Mouse (Mus musculus) olfactory bulb, adult 2 months (tissue): Measurements from ENCODE around the gene Kcnj9. TPM values are rescaled to one million over a fixed set of nuclear protein-coding genes. Genes with fewer than 3 reads are reported as not detected.
A peak's percentile ranks its signal among the peaks of the same experiment; 100 is the strongest.

Experiments
- H3K27ac ChIP-seq: fragments of 200-500 bp; 2 replicates; pipeline ENCODE4 v1.5.1; 2012; ENCODE audit warnings: low read depth, low read length; ENCODE audit not compliant: insufficient read depth
- H3K4me1 ChIP-seq: fragments of 200-500 bp; 2 replicates; pipeline ENCODE4 v1.6.1; 2012; ENCODE audit warnings: low read length; ENCODE audit not compliant: control insufficient read depth, insufficient read depth
- H3K4me3 ChIP-seq: fragments of 200-500 bp; 2 replicates; pipeline ENCODE4 v1.5.1; 2012; ENCODE audit warnings: mild to moderate bottlenecking, low read depth, low read length, moderate library complexity; ENCODE audit not compliant: insufficient read depth
- CTCF ChIP-seq: fragments of 200-500 bp; IDR thresholded peaks from 2 replicates; pipeline ENCODE4 v1.5.1; 2012; ENCODE audit warnings: low read depth, mild to moderate bottlenecking, low read length, moderate library complexity; ENCODE audit not compliant: insufficient read depth
- POLR2A ChIP-seq: fragments of 200-500 bp; IDR thresholded peaks from 2 replicates; pipeline ENCODE4 v1.6.1; 2012; ENCODE audit warnings: mild to moderate bottlenecking, low read depth, low read length, moderate library complexity; ENCODE audit not compliant: insufficient read depth
- WGBS: fragments of 180-500 bp; shearing (Covaris S2); methylation state at CpG from one replicate; pipeline ENCODE4 v1.1.7; 2018; 5-methylcytosine and 5-hydroxymethylcytosine counted together
- polyA plus RNA-seq: library from polyadenylated mRNA; stranded (reverse); fragments of >200 nt; gene quantifications from 2 replicates; pipeline ENCODE4 v1.2.4, GENCODE M21; 2012; ENCODE audit warnings: low replicate concordance; ENCODE audit not compliant: missing spikeins, insufficient read depth, insufficient read length

The Kcnj9 gene
- polyA plus RNA-seq, 1 experiment, result not detected

DNA sequence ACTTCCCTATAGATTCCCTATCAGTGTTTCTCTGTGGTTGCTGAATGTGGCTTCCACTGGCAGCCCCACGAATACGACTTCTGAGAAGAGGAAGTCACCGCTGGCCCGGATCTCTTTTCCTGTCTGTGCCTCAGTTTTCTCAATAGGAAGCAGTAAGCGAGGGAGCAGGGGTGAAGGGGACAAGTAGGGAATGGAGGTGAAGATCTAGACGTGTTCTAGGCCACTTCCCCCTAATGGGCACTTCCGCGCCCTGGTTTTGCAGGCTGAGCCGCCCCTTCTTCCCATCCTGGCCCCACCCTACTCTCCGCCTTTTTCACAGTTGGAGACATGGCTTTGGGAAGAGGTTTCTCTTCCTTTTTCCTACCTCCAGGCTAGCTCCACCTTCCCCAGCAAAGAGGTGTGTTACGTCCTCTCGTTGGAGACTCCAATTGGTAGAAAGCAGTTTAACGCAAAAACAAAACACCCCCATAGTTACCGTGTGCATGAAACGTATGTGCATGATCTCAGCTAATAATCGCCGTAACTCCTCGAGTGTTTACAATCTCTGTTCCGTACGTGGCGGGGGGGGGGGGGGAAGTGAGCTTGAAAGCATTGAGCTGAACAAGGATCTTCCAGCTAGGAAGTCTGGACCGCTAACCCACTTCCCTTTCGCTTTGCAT is 17.7 kb downstream of the Kcnj9 start:
- peak overlapping the region; percentile 81 for H3K4me3 ChIP-seq
- TF ChIP-seq CTCF (no peak), POLR2A (0 out of 2 replicates have a peak, but pooled peaks have one; percentile 13)
- H3K4me1 ChIP-seq, result peaks cover 45% of the 10 kb centered on the region
- 19% methylated on average over 23 of the region's 23 CpGs for WGBS
- H3K27ac ChIP-seq, result peak overlapping the region; percentile 96

DNA sequence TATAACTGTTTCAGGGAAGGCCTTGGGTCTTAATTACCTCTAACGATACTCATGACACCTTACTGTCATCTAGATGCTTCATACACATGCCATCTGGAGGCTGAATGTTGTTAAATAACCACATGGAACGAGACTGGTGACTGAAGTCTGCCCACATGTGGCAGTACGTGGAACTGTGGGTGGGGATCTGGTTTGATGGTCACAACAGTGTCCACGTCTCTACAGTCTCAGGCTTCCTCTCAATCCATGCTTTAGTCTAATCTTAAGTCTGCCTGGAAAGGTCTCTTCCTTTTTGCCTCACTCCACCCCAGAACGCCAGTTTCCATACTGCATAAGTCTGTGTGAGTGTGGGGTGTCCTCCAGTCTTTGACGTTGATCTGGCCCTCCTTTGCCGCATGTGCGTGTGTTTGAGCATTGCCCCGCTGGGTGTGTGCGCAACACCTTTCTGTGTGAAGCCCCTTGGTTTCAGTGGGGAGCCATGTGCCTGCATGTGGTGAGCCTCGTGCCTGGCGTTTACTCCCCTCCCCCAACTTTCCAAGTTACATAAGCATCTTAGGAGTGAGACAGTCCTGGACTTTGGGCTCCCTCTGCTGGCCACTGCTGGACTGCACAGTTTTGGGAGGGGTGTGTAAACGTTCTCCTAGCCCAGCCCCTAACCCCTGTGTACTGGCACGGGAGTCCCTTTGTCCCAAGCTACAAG is 19.3 kb downstream of the Kcnj9 start:
- H3K4me1 ChIP-seq, result peaks cover 41% of the 10 kb centered on the region
- peak overlapping the region; percentile 19 for H3K4me3 ChIP-seq
- H3K27ac ChIP-seq, result peak overlapping the region; percentile 98
- under 1% methylated on average over 14 of the region's 14 CpGs for WGBS
- peak; percentile 75 for TF ChIP-seq CTCF
- TF ChIP-seq POLR2A, result no peak

DNA sequence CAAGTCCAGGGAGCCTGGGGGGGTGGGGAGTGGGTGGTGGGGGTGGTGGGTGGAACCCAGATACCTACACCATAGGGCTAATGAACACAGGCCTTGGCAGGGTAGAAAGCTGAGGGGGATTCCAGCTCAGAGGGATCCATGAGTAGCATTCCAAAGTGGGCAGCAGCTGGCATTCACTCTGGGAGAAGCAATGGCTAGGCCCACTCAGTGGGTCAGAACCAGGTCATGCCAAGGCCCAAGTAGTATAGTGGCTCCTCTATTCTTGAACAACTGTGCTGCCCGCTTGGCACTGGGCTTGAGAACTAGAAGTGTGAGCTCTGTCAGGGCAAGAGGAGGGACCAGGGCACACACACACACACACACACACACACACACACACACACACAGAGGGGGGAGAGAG is 20.7 kb downstream of the Kcnj9 start:
- H3K27ac ChIP-seq, result no peak overlapping the region

DNA sequence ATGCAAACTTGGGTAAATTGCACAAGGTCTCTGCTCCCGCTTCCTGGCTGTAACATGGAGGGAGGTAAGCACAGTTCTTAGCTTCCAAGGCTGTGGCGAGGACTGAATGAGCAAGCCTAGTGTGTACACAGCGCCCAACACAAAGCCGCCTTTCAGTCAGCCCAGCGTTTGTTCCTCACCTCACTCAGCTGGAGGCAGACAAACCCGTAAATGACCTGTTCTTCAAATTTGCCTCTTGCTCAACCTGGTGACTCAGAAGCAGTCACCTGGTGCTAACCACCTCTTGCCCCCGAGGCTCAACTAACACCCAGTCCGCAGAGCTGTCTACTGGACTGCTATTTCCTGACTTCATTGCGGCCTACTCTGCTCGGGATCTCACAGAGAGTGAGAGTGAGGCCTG is 21.2 kb downstream of the Kcnj9 start:
- TF ChIP-seq CTCF (no peak), POLR2A (no peak)
- H3K27ac ChIP-seq, result peak overlapping the region; percentile 42; the same call in 1 of the 2 replicates
- no peak overlapping the region for H3K4me3 ChIP-seq
- 61% methylated on average over 10 of the region's 10 CpGs for WGBS
- H3K4me1 ChIP-seq, result peaks cover 27% of the 10 kb centered on the region

More for the DNA sequence above, 20.7 kb downstream of the Kcnj9 start:
- WGBS, result 100% methylated on average over 1 of the region's 1 CpGs
- Histone ChIP-seq H3K4me3 (no peak overlapping the region), H3K4me1 (peaks cover 31% of the 10 kb centered on the region)
- TF ChIP-seq POLR2A (no peak), CTCF (no peak)

DNA sequence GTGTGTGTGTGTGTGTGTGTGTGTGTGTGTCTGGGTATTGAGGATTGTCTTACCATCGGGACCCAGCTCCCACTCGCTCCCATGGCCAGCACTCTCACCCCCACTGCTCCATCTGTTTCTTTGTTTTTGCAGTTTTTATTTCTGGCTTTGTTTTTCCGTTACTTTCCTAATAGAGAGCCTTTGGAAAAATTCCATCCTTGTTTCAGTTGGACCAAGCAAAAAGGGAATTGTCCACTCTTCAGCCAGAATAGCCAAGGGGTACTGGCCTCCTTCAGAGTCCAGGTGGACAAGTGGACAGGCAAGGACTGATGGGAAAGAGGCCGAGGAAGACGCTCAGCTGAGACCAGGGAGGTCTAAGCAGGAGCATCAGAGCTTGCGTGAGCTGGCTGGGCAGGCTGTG is 22.2 kb downstream of the Kcnj9 start:
- H3K4me1 ChIP-seq, result peaks cover 25% of the 10 kb centered on the region
- no peak overlapping the region for H3K4me3 ChIP-seq
- peak overlapping the region; percentile 42 for H3K27ac ChIP-seq
- no peak for TF ChIP-seq POLR2A
- TF ChIP-seq CTCF, result no peak
- WGBS, result 49% methylated on average over 6 of the region's 6 CpGs

- no peak for TF ChIP-seq CTCF
- no peak for TF ChIP-seq POLR2A
- Histone ChIP-seq H3K27ac (0 out of 2 replicates have a peak overlapping the region, but pooled peaks have one; percentile 20), H3K4me3 (no peak overlapping the region), H3K4me1 (peaks cover 22% of the 10 kb centered on the region)
- WGBS, result 88% methylated on average over 4 of the region's 4 CpGs
Observed at GRCm38 (mm10) chr1:172306196-172306595, 22.9 kb downstream of the Kcnj9 start.

DNA sequence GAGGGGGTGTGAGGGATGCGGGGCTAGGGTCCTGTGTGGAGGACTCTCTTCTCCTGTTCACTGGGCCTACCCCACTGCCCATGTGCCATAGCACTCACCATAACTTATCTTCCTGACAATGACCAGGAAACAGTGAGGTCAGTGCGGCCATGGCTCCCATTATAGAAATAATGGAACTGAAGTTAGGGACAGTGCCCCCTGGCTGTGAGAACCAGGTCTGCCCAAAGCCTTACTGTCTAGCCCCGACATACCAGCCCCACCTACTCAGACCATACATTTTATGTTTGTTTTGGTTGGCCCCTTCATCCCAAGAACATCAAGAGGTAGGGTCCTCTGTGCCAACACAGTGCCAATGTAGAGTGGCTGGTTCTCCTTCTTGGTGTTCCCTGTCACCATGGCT is 23.5 kb downstream of the Kcnj9 start:
- 88% methylated on average over 3 of the region's 3 CpGs for WGBS
- H3K4me1 ChIP-seq, result peaks cover 24% of the 10 kb centered on the region
- TF ChIP-seq POLR2A (no peak), CTCF (no peak)
- H3K27ac ChIP-seq, result no peak overlapping the region
- H3K4me3 ChIP-seq, result no peak overlapping the region

- no peak overlapping the region for H3K27ac ChIP-seq
- H3K4me1 ChIP-seq, result peaks cover 29% of the 10 kb centered on the region
- 99% methylated on average over 2 of the region's 2 CpGs for WGBS
- no peak overlapping the region for H3K4me3 ChIP-seq
- no peak for TF ChIP-seq CTCF
- no peak for TF ChIP-seq POLR2A
Observed at GRCm38 (mm10) chr1:172305153-172305552, 24.0 kb downstream of the Kcnj9 start.

DNA sequence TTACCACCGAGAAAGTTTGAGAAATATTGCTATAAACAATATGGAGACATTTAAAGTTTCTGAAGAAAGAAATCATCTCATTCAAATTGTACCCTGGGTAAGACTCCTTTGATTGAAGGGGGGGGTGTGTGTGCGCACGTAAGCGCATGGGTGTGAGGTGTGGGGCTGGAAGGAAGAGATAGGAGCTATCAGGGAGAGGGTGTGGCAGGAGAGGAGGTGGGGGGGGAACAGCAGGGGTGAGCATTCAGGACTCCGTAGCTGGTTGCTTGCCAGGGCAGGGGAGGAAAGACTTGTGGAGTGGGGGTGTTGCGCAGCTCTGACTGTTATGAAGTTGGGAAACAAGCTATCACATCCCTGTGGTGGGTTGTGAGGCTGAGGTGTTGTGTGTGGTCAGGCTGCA is 24.7 kb downstream of the Kcnj9 start:
- H3K27ac ChIP-seq, result no peak overlapping the region
- peaks cover 31% of the 10 kb centered on the region for H3K4me1 ChIP-seq
- no peak overlapping the region for H3K4me3 ChIP-seq
- TF ChIP-seq POLR2A, result no peak
- TF ChIP-seq CTCF, result no peak
- 76% methylated on average over 6 of the region's 6 CpGs for WGBS
